Mouse (Mus musculus) spleen, adult 18-20 months (tissue): ENCODE measurements around the gene Palld.

Experiments
- DNase-seq, 2 experiments: peaks; one replicate each; pipeline ENCODE4 v3.0.0; 2022; ENCODE audit warnings: mixed read lengths in 2 of 2

Palld gene

GRCm38 (mm10) chr8:61581259-61581658 lies 321.2 kb downstream of the Palld start:
- DNase-seq: no peak

- DNase-seq: no peak
Measured at GRCm38 (mm10) chr8:61579831-61580230, 322.7 kb downstream of the Palld start.

GRCm38 (mm10) chr8:61578754-61579153 lies 323.7 kb downstream of the Palld start:
- DNase-seq: no peak

GRCm38 (mm10) chr8:61575096-61575653 lies 327.3 kb downstream of the Palld start:
- DNase-seq: no peak

- DNase-seq: no peak
Measured at GRCm38 (mm10) chr8:61574526-61574925, 328.0 kb downstream of the Palld start.

GRCm38 (mm10) chr8:61573179-61573937 lies 329.1 kb downstream of the Palld start:
- no peak for DNase-seq

GRCm38 (mm10) chr8:61572697-61573096 lies 329.8 kb downstream of the Palld start:
- no peak for DNase-seq

GRCm38 (mm10) chr8:61570637-61571036 lies 331.9 kb downstream of the Palld start:
- no peak for DNase-seq

GRCm38 (mm10) chr8:61569721-61570120 lies 332.8 kb downstream of the Palld start:
- no peak for DNase-seq

- no peak for DNase-seq
Measured at GRCm38 (mm10) chr8:61569211-61569610, 333.3 kb downstream of the Palld start.

- no peak for DNase-seq
Measured at GRCm38 (mm10) chr8:61563378-61563777, 339.1 kb downstream of the Palld start.

- no peak for DNase-seq
Measured at GRCm38 (mm10) chr8:61562626-61563025, 339.9 kb downstream of the Palld start.

GRCm38 (mm10) chr8:61561220-61561619 lies 341.3 kb downstream of the Palld start:
- no peak for DNase-seq

- DNase-seq: no peak
Measured at GRCm38 (mm10) chr8:61559979-61560378, 342.5 kb downstream of the Palld start.

GRCm38 (mm10) chr8:61559450-61559849 lies 343.0 kb downstream of the Palld start:
- no peak for DNase-seq

- no peak for DNase-seq
Measured at GRCm38 (mm10) chr8:61558051-61558846, 344.2 kb downstream of the Palld start.

- no peak for DNase-seq
Measured at GRCm38 (mm10) chr8:61557036-61557435, 345.5 kb downstream of the Palld start.

- DNase-seq: no peak
Measured at GRCm38 (mm10) chr8:61556219-61556618, 346.3 kb downstream of the Palld start.

- no peak for DNase-seq
Measured at GRCm38 (mm10) chr8:61555343-61555742, 347.1 kb downstream of the Palld start.

GRCm38 (mm10) chr8:61552755-61553402 lies 349.6 kb downstream of the Palld start:
- no peak for DNase-seq

- DNase-seq: no peak
Measured at GRCm38 (mm10) chr8:61552221-61552620, 350.3 kb downstream of the Palld start.

GRCm38 (mm10) chr8:61550006-61550748 lies 352.3 kb downstream of the Palld start:
- DNase-seq: no peak

- DNase-seq: no peak
Measured at GRCm38 (mm10) chr8:61549585-61549984, 352.9 kb downstream of the Palld start.
